Mouse (Mus musculus): ENCODE measurements around the gene Psg27. TPM values are rescaled to one million over a fixed set of nuclear protein-coding genes. Genes with fewer than 3 reads are reported as not detected.
"Not testable (repeated sequence)": the region's sequence is repeated elsewhere in the genome, so short reads cannot be mapped to it uniquely, and the experiment has no call there.

The Psg27 gene
- total RNA-seq (2017) = not detected in 2 replicates

DNA sequence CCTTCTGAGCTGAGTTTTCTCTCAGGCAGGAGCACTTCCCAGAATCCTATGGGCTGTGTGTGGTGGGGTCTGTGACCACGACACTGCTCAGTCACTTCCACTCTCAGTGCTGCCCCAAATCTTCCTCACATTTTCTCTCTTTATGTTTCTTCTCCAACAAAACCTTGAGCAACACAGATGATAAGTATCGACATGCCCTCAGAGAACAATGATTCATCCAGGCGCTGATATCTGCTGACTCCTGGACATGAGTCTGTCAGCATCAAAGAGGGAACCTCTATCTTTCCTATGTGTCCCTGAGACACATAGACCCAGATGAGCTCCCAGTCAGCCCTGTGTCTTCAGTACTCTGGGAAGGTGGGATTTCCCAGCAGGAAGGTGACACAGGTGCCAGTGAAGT is at the start of gene Psg27:
Gene Psg27 (minus strand): TSS at position 101 of the 400 bp plus-strand sequence.
- no peak for ATAC-seq (replicated peaks in 1 of 2; ENCODE audit: insufficient read depth in 1 of 2, low FRiP score in 2 of 2, low TSS enrichment in 1 of 2, low read depth in 1 of 2, poor library complexity in 2 of 2, severe bottlenecking in 2 of 2)

DNA sequence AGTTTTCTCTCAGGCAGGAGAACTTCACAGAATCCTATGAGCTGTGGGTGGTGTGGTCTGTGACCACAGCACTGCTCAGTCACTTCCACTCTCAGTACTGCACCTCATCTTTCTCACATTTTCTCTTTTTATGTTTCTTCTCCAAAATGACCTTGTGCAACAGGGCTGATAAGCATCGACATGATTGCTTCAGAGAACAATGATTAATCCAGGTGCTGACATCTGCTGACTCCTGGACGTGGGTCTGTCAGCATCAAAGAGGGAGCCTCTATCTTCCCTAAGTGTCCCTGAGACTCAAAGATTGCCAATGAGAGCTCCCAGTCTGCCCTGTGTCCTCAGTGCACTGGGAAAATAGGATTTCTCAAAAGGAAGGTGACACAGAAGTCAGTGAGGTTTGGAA is 49.3 kb upstream of the Psg27 start, which contains the start of gene Psg23:
Gene Psg23 (minus strand): TSS at position 101 of the 400 bp plus-strand sequence.
- ATAC-seq (replicated peaks in 1 of 2; ENCODE audit: insufficient read depth in 1 of 2, low FRiP score in 2 of 2, low TSS enrichment in 1 of 2, low read depth in 1 of 2, poor library complexity in 2 of 2, severe bottlenecking in 2 of 2) = not testable (repeated sequence)

DNA sequence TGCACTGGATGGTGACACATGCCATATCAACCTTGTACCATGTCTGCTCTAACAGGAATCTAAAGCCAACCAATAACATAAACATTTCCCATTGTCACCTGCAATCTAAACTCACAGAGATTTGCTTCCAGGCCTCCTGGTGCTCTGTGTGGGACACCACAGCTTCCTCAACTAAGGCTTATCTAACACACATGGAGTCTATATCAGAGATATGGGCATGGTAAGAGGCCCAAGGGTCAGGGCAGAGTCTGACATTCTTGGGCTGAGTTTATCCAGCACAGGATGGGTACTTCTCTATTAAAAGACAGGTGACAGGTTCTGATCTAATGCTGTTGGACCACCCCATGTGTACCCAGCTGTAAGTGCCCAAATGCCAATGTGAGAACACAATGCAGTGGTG is 7.3 kb downstream of the Psg27 start:
- no peak for ATAC-seq (replicated peaks in 1 of 2; ENCODE audit: insufficient read depth in 1 of 2, low FRiP score in 2 of 2, low TSS enrichment in 1 of 2, low read depth in 1 of 2, poor library complexity in 2 of 2, severe bottlenecking in 2 of 2)

DNA sequence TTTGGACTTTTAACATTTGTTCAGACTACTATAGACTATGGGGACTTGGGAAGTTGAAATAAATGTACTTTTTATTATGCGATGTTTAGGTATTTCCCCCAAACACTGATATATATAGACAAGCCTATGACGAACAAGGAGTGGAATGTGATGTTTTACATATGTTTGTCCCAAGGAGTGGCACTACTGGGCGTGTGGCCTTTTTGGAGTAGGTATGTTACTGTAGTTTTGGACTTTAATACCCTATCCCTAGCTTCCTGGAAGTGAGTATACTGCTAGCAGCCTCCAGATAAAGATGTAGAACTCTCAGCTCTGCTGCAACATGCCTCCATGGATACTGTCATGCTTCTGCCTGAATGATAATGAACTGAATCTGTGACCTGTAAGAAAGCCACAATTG is 11.4 kb downstream of the Psg27 start:
- ATAC-seq (replicated peaks in 1 of 2; ENCODE audit: insufficient read depth in 1 of 2, low FRiP score in 2 of 2, low TSS enrichment in 1 of 2, low read depth in 1 of 2, poor library complexity in 2 of 2, severe bottlenecking in 2 of 2) = not testable (repeated sequence)

DNA sequence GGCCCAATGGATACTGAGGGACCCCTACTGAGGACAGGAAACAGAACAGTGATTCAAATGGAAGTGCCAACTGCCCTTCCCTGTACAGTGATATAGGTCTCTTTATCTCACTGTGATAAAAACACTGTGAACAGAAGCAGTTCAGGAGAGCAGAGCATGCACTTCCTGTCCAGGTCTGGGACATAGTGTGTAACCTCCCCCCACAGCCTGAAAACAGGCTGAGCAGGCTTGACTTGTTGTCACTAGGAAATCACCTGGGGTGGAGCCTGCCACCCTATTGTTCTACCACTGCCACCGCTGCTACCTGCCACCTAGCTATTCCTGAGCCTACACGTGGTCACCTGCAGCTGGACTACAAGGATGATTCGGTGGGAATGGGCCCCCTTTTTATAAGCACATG is 33.7 kb downstream of the Psg27 start:
- no peak for ATAC-seq (replicated peaks in 1 of 2; ENCODE audit: insufficient read depth in 1 of 2, low FRiP score in 2 of 2, low TSS enrichment in 1 of 2, low read depth in 1 of 2, poor library complexity in 2 of 2, severe bottlenecking in 2 of 2)

DNA sequence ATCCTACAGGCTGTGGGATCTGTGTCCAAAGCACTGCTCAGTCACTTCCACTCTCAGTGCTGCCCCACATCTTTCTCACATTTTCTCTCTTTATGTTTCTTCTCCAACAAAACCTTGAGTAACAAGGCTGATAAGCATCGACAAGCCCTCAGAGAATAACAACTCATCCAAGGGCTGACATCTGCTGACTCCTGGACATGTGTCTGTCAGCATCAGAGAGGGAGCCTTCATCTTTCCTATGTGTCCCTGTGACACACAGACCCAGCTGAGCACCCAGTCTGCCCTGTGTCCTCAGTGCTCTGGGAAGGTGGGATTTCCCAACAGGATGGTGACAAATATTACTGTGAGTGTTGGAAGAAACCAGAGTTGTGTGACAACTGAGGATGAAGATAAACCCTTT is 34.9 kb downstream of the Psg27 start, which contains the start of gene Psg25:
Gene Psg25 (minus strand): TSS at position 101 of the 400 bp plus-strand sequence.
- no peak for ATAC-seq (replicated peaks in 1 of 2; ENCODE audit: insufficient read depth in 1 of 2, low FRiP score in 2 of 2, low TSS enrichment in 1 of 2, low read depth in 1 of 2, poor library complexity in 2 of 2, severe bottlenecking in 2 of 2)

DNA sequence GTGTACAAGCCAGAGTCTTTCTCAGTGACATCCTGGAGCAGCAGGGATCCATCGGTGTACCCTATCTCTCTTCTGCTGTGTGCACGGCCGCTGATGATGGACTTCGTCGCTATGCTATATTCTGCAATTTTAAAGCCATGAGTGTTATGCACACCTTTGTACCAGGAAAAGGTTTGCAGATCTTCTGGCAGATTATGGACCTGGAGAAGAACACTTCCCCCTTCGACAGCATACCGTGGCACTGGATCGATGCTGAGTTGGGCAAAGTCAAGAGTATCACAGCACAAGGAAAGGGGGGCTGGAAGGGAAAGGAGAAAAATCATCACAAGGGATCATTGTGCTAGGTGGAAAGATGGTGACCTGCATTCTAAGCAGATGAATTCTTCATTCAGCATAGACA is 42.4 kb downstream of the Psg27 start:
- ATAC-seq (replicated peaks in 1 of 2; ENCODE audit: insufficient read depth in 1 of 2, low FRiP score in 2 of 2, low TSS enrichment in 1 of 2, low read depth in 1 of 2, poor library complexity in 2 of 2, severe bottlenecking in 2 of 2) = no peak

DNA sequence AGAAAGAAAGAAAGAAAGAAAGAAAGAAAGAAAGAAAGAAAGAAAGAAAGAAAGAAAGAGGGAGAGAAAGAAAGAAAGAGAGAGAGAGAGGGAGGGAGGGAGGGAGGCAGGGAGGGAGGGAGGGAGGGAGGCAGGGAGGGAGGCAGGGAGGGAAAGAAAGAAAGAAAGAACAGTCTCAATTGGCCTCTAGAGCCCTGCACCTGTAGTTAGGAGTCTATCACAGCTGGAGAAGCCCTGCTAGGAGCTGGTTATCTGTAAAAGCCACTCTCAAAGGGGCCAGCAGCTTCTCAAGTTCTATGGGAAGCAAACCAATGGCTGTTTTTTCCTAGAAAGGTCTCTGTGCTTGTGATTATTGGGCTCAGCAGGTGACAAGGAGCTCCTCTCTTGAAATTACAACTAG is 54.3 kb downstream of the Psg27 start:
- ATAC-seq (replicated peaks in 1 of 2; ENCODE audit: insufficient read depth in 1 of 2, low FRiP score in 2 of 2, low TSS enrichment in 1 of 2, low read depth in 1 of 2, poor library complexity in 2 of 2, severe bottlenecking in 2 of 2) = not testable (repeated sequence)

DNA sequence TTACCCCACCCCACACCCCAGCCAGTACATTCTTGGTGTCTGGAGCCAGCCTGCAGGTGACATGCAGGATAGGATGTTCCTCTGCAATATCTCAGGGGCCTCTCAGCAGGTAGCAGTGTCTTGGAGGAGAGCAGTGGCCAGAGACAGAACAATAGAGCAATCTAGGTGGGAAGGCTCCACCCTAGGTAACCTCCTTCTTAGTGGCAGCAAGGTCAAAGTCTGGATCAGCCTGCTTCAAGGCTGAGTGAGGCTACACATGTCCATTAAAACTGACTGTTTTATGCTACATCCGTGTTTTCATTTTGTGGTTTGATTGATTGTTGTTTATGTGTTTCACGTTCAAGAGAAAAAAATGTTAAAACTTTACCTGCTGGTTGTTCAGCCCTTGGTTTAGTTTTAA is 54.7 kb downstream of the Psg27 start:
- not testable (repeated sequence) for ATAC-seq (replicated peaks in 1 of 2; ENCODE audit: insufficient read depth in 1 of 2, low FRiP score in 2 of 2, low TSS enrichment in 1 of 2, low read depth in 1 of 2, poor library complexity in 2 of 2, severe bottlenecking in 2 of 2)

DNA sequence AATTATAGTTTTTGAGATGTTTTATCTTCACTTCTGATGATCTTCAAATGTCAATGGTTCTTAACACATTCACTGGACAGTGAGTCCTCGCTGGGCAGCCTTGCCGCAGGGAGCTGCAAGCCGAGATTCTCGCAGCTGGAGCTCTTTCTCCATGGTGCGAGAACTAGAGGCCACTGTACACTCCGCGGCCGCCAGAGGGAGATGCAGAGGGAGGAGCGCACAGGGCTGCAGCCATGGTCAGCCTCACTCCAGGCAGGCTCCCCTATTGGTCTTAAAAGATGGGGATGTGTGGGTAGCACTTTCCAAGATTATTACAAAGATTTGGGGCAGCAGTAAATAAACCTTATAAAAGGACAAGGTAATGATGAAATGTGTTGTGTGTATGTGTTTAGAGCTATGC is 55.6 kb downstream of the Psg27 start:
- ATAC-seq (replicated peaks in 1 of 2; ENCODE audit: insufficient read depth in 1 of 2, low FRiP score in 2 of 2, low TSS enrichment in 1 of 2, low read depth in 1 of 2, poor library complexity in 2 of 2, severe bottlenecking in 2 of 2) = no peak

Other genes starting within 250 kb of the Psg27 start
- gene Psg18, start 212.3 kb downstream of the Psg27 start, total RNA-seq (2017) = not detected in 2 replicates
- gene Psg28, start 135.3 kb downstream of the Psg27 start, total RNA-seq (2017) = not detected in 2 replicates
- gene Psg26, start 83.1 kb downstream of the Psg27 start, total RNA-seq (2017) = not detected in 2 replicates
- not detected in 2 replicates for gene Psg25, start 35.0 kb downstream of the Psg27 start, total RNA-seq (2017)
- gene Psg23, start 49.2 kb upstream of the Psg27 start, total RNA-seq (2017) = not detected in 2 replicates
- not detected in 2 replicates for gene Psg21, start 89.4 kb upstream of the Psg27 start, total RNA-seq (2017)
- not detected in 2 replicates for gene Psg20, start 118.9 kb upstream of the Psg27 start, total RNA-seq (2017)
- not detected in 2 replicates for gene Psg22, start 150.8 kb upstream of the Psg27 start, total RNA-seq (2017)
- gene Psg19, start 231.2 kb upstream of the Psg27 start, total RNA-seq (2017) = not detected in 2 replicates

Measured in hematopoietic stem cell, adult 5-6 weeks (primary cell).